Comparison of ENCODE assay signal across 12 mouse cellular contexts in the genomic region with DNA sequence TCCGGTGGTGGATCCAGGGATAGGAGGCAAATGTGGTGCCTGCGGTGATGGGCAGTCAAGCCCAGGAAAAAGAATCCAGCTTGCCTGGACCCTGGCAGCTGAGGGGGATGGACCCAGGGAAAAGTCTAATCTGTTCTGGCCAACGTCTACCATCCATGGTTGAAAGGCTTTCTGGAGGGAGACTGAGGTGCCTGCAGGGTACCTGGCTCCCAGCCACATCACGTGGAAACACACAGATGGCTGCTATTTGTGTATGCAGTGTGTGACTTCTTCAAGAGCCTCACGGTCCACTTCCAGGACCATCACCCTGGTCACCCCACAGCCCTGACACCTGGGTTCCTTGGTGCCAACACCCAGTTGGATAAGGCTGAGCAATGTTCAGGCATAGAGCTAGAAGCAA. TPM values are rescaled to one million over a fixed set of nuclear protein-coding genes. Genes with fewer than 3 reads are reported as not detected.
DNase-seq lines count a peak whose midpoint lies in the region; ATAC-seq lines count a peak whose summit lies in the region.
"Had no signal": no experiment of that assay in that cellular context is flagged by ENCODE, and none has a peak within 500 bp of the region (broad histone marks: within the 10 kb centered on the region; RNA-seq: fewer than 3 reads in every experiment).

No protein-coding gene starts in this region.

- peaks cover 52% of the 10 kb centered on the region for H3K36me3 ChIP-seq in embryonic facial prominence, embryonic 10.5 days (replicated peaks)

- ATAC-seq in cerebellum, adult (ENCODE audit: insufficient number of reproducible peaks, low FRiP score, low TSS enrichment) = peak; percentile 38; the same call in 1 of the 2 replicates

- WGBS in embryonic facial prominence, embryonic 10.5 days = 92% methylated on average over 5 of the region's 5 CpGs

- H3K27ac ChIP-seq in embryonic facial prominence, embryonic 10.5 days (replicated peaks) = no peak overlapping the region
- H3K27ac ChIP-seq: heart, embryonic 15.5 days; limb, embryonic 12.5 days had no signal

- peaks cover 24% of the 10 kb centered on the region for H3K4me1 ChIP-seq in embryonic facial prominence, embryonic 10.5 days

- H3K9me3 ChIP-seq in embryonic facial prominence, embryonic 10.5 days = no peaks in the 10 kb centered on the region
- H3K9me3 ChIP-seq: heart, embryonic 15.5 days; limb, embryonic 12.5 days had no signal

- intact Hi-C loops in left cerebral cortex, postnatal 4 days (cut with DNase I) = no loop called here

- H3K27me3 ChIP-seq in embryonic facial prominence, embryonic 10.5 days (replicated peaks; ENCODE audit: low read depth, poor library complexity, severe bottlenecking) = no peaks in the 10 kb centered on the region
- H3K27me3 ChIP-seq: heart, embryonic 15.5 days; limb, embryonic 12.5 days had no signal

- peak; percentile 91 for DNase-seq in left cerebral cortex, postnatal 4 days
- no peak for DNase-seq in left cerebral cortex, adult 11 months (ENCODE audit: low spot score)
- peak; percentile 82 for DNase-seq in cerebellum, adult 18-20 months
- DNase-seq in embryonic facial prominence, embryonic 10.5 days (ENCODE audit: low spot score) = peak; percentile 6
- DNase-seq in thymus, postnatal 25 days = no peak
- no peak for DNase-seq in urinary bladder, adult 2 months (ENCODE audit: low spot score)
- DNase-seq: adrenal gland, postnatal 14 days; kidney, adult 8-10 months; layer of hippocampus, postnatal 36 days had no signal

- H3K4me3 ChIP-seq in embryonic facial prominence, embryonic 10.5 days = no peak overlapping the region
- H3K4me3 ChIP-seq: heart, embryonic 15.5 days; limb, embryonic 12.5 days had no signal

RNA-seq across cellular contexts. Expression of a gene that starts 2.9 kb away (rescaled TPM):
- 10 to 100 TPM; 58.8 to 60.6 TPM for total RNA-seq in left cerebral cortex, postnatal 4 days (2021)
- polyA plus RNA-seq in embryonic facial prominence, embryonic 10.5 days (2016; fragmentation: Nextera tagmentation; extraction: Ambion mirVana) = 53.4 and 58.1 TPM in 2 replicates
- polyA plus RNA-seq in urinary bladder, adult 2 months (2012; rRNA removed) = 53.8 and 58.6 TPM in 2 replicates

RNA-seq across cellular contexts. Expression of a gene that starts 6.1 kb away (rescaled TPM):
- under 1 TPM in 1 of 2 experiments, not detected in 1; 0.24 TPM for total RNA-seq in left cerebral cortex, postnatal 4 days (2021)
- 0.55 and 0.65 TPM in 2 replicates for polyA plus RNA-seq in embryonic facial prominence, embryonic 10.5 days (2016; fragmentation: Nextera tagmentation; extraction: Ambion mirVana)
- polyA plus RNA-seq in urinary bladder, adult 2 months (2012; rRNA removed) = 1.4 and 1.8 TPM in 2 replicates

RNA-seq across cellular contexts. Expression of a gene that starts 54.9 kb away (rescaled TPM):
- total RNA-seq in left cerebral cortex, postnatal 4 days (2021) = 100 to 1,000 TPM; 178 to 195 TPM
- polyA plus RNA-seq in embryonic facial prominence, embryonic 10.5 days (2016; fragmentation: Nextera tagmentation; extraction: Ambion mirVana) = 567 and 569 TPM in 2 replicates
- polyA plus RNA-seq in urinary bladder, adult 2 months (2012; rRNA removed) = 107 and 131 TPM in 2 replicates

Comparison
In these comparisons a context has a peak if more than half of its experiments do, and no peak if none do; other contexts are left out.
1. DNase-seq: peak in left cerebral cortex, postnatal 4 days (single experiment), cerebellum, adult 18-20 months (2 of 2) and embryonic facial prominence, embryonic 10.5 days (single experiment); none in left cerebral cortex, adult 11 months (single experiment), thymus, postnatal 25 days (single experiment) and urinary bladder, adult 2 months (single experiment).